Mouse (Mus musculus) ovary, postnatal 36 days (tissue): ENCODE measurements around the gene Add3.

Experiments used
- DNase-seq: peaks from one replicate; pipeline ENCODE4 v3.0.0; 2022; ENCODE audit warnings: low spot score, mixed read lengths

The Add3 gene

DNA sequence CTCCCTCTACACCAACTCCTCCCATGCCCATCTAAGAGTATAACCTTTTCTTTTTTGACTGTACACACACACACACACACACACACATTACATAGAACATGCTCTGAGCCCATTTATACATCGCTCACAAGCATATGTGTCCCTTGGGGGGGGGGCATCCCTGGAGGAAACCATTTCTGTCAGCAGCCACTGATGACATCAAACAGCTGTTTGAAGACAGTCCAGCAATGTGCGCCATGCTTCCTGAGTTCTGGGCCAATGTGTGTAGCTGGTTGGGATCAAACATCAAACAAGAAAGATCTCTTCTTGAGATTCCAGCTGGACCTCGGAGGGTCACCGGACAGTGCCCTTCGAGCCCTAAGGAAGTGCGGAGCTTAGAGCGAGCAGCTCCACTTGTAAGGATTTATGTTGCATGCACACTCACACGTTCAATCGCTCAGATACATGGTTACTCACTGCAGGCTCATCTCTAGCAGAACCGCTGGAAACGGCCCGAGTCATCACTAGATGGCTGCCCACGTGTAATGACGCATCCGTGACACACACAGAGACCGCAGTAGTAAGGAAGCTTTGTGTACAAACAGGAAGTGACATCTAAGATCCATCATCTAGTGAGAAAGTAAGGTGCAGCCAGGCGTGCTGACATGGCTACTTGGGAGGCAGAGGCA, 132.9 kb downstream of the Add3 start:
- no peak for DNase-seq

DNA sequence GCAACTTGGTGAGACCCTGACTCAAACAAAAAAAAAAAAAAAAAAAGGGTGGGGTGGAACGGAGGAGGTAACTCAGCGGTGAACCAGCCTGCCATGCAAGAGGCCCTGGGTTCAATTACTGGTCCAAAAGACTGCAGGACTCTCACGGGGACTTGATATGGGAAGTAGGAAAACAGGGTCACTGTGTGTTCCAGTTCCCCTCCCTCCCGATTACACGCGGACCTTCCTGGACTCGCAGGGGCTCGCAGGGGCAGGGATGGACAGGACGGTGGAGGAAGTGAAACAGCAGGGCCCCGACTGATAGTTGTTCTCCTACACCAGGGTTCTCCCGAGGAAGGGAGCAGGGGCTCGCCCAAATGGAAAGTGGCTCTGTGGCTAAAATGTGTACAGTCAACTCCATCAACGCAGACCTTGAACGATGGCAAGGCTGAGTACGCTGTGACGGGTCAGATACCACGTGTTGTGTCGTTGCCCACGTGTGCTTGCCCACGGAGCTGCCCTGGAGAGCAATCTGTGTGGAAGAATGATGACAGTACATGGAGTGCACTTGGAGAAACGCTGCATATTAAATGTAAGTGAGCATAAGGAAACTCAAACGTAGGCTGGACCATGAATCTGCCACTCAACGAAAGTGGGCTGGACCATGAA, 133.7 kb downstream of the Add3 start:
- DNase-seq: no peak

DNA sequence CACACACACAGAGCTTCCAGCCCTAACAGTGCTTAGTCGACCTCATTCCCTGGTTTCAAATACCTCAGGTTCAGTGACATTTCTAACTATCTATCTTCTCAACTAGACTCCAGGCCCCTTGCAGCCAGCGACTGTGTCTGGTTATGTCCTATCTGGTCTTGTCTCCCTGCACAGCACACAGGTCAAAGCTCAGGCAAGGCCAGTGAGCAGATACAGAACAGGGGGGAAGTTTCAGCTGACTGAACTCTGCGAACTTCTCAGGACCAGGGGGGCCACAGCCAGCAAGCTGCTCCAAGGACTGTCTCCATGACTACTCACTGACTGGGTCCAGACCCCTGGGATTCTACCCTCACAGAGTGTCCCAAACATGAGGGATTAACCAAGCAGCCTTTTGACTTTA, 135.0 kb downstream of the Add3 start:
- DNase-seq: no peak

DNA sequence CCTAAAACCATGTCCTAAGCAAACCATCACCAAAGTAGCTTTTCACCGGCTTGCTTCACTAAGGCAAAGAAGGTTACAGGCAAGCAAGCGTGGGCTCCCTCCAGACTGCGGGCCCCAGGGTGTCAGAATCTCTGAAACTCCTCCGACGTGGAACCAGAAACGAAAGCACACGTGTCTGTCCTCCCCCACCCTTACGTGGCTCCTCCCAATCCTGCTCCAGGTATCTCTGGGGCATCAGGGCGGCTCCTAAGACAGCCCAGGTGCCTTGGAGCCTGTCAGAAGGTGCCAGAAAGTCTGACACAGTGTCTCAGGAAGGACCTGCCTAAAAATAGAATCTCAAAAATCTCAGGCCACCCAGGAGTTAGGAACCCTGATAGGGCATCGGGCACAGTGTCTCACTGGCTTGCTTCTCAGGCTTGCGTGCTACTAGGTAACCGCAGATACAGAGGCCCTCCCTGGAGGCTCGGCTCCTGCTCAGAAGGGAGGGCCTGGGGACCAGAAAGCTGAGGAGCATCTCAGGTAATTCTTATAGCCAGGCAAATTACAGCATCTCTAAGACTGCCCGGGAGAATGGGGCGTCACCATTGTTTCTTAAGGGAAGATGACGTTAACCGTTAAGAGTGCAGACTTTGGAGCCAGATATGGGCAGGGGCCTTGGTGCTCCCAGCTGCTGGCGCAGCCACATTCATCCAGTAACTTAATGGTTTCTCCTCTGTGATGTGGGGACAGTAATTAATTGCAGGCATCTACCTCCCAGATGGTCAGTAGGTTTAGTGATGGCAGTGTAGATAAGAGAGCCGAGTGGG, 136.9 kb downstream of the Add3 start:
- no peak for DNase-seq

DNA sequence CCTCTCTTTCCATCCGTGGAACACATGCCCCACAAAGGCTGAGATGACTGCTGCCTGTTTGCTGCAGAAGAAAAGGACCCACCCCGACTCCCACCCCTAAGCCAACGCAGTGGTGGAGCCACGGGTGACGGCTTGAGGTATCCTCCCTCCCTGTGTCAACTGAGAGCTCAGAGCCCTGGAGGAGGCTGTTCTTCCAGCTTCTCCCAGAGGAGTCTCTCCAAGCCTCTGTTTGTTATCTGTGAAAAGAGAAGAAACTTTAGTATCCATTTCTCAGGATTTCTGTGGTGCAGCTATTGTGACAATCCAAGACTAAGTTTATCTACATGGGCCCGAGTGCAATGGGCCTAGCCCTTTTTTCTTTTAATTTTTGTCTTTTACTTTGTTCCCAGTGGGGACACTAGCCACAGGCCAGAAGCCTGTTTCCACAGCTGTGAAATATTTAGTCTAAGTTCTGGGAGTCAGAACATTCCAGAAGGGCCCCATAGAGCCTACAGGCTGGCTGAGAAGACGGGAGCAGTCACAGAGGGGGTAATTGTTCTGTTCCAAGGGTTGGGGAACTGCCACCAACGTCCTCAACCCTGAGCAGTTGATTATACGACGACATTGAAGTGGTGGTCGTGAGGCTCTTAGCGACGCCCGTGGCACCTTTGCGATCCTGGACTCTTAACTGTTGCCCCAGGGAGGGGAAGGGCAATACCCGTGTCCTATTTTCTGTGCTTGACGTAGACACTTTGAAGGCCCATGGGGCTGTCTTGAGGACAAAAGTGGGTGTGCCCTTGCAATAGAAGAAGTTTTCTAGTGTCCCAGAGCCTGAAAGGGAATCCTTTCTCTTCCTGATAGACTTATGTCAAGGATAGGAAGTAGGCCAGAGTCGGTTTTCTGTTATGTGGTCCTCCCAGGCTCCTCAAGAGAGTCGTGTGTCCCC, 138.5 kb downstream of the Add3 start:
- no peak for DNase-seq

DNA sequence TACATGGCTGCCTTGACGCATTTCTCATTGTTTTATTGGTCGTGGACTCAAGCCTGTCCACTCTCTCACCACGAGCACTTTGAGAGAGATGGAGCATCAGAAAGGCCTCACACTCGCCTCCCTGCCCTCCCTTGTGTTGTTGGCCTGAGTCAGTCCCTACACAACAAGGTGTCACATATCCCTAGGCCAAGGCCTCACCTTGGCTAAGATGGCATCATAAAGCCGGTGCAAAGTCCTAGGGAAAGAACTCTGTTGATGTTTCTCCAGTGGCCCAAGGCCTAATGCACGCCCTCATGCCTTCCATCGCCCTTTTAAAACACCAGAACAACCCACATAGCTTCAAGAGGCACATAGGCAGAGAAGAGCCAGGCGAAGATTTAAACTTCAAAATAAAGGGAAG, 140.0 kb downstream of the Add3 start:
- no peak for DNase-seq

DNA sequence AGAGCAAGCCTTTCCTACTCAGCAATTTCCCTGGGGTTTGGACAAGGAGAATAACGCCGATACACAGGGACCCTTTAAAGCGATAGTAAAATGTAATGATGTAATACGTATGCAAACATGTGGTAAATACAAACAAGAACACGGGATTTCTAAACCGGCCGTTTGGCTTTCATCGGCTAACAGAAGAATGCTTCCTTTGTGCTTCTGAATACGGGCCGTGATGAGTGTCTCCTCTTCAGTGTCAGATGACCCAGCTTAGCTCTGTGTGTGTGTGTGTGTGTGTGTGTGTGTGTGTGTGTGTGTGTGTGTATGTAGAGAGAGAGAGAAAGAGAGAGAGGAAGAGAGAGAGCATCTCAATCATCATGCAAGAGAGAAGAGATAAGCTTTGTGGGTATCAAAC, 142.3 kb downstream of the Add3 start:
- no peak for DNase-seq

DNA sequence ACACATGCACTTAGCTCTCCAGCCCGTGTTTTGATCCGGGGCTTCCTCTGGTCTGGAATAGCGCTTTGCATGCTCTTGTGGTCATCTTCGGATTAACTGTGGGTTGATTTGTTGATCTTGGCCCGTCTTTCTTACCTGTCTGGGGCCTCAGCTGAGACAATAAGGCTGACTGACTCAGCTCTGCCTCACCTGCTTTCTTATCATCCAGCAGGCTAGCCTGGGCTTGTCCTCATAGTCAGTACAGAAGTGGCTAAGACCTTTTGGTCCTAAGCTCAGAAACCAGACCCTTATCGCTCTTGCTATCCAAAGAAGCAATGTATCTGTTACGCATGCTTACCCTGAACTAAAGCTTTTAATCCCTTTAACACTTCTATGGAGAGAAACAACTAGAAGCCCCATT, 143.5 kb downstream of the Add3 start:
- no peak for DNase-seq

DNA sequence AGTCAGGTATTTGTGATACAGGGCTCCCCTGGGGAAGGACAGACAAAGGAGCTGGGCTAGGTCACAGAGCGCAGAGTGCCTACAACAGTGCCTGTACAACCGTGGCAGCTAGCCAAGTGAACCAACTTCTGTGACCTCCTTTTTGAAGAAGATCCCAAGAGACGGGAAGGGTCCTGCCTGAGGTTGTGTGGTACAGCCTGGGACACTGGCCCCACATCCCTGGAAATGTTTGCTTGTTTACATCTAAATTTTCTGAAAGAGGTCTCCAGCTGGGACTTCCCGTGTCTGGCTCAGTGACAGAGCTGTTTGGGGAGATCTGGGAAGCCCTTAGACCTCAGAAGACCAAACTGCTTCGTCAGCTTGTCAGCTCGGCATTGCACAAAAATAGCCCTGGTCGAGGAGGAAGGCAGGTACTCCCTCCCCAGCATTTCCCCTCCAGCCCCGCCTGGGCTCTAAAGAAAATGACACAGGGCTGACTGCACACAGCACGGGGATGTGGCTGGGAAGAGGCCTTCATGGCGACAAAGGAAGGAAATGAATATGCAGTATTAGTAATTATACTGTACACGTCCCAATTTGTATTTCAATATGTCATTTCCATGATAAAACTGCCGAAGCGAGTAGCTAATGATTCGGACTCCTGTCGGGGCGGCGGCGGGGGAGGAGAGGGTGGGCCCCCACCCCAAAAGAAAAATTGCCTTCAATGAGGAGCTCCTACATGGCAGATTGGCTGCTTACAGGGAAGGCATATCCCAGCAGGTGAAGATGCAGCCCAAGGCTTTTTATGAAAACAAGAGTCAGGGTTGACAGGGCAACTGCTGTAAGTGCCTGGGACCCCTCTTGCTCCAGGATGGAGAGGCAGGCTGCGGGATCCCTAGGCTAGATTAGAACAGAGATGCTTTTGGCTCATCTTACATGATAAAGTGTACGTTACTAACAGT, 144.3 kb downstream of the Add3 start:
- no peak for DNase-seq

DNA sequence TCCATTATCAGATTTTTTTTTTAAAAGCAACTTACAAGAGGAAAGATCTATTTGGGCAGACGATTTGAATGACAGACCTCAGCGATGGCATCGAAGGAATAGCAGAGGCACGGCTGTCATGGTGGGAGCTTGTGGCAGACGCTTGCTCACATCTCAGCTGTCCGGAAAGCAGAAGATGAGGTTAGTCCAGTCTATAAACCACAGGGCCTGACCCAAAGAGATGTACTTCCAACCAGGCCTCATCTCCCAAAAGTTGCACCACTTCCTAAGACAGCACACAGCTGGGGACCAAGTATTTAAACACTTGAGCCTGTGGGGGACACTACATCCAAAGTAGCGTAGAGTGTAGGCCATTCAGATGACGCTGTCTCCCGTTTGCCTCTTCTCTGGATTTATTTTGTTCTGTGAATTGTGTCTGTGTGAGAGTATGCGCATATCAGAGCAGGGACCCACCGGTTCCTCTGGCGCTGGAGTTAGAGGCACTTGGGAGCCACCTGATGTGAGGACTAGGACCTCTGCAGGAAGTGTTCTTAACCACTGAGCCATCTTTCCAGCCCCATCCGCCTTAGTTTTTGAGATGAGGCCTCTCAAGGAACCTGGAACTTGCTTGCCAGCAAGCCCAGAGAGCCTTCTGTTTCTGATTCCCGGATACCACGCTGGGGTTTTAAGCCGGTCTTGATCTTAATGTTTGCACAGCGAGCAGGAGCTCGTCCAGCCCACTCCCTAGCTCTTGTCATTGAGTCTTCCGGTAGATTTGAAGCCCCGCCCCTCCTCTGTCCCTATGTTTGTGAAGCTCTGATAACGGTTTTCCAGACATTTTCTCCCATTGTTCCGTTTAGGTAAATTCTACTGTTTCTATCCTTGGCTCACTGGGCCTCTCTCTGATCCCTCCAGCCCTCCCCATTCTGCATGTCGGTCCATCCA, 156.3 kb downstream of the Add3 start:
- no peak for DNase-seq
